Mouse (Mus musculus) CD8-positive naive resting alpha-beta T cell, adult 2 months (primary cell): Measurements from ENCODE around the gene Gm9495.
"Not testable (repeated sequence)": the region's sequence is repeated elsewhere in the genome, so short reads cannot be mapped to it uniquely, and the experiment has no call there.

Experiments used
- DNase-seq, 2 experiments: peaks; one replicate each; pipeline ENCODE4 v3.0.0; 2022; ENCODE audit warnings: low read depth in 2 of 2, low spot score in 2 of 2

Gene Gm9495

DNA sequence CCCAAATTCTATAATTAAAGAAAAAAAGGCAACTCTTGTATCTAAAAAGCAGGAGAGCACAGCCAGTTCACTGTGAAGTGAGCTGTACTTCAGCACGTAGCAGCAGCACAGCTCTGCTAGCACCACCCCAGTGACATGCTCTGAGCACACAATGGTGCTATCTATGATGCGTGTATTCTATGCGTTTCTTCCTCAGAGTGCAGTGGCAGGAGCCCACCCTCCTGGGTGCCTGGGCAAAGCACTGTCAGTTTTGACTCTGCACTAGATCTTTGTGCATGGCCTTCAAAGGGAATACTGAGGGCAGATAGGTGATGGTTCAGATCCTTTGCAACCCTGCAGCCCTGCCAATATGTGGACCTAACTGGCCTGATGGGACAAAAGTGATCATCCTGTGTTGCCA is at the start of gene Gm9495:
Gm9495 (minus strand) TSS at position 101 of the 400 bp plus-strand sequence.
- DNase-seq: not testable (repeated sequence)

GRCm38 (mm10) chr8:69474946-69475345 is 21.6 kb upstream of the Gm9495 start:
- not testable (repeated sequence) for DNase-seq

DNA sequence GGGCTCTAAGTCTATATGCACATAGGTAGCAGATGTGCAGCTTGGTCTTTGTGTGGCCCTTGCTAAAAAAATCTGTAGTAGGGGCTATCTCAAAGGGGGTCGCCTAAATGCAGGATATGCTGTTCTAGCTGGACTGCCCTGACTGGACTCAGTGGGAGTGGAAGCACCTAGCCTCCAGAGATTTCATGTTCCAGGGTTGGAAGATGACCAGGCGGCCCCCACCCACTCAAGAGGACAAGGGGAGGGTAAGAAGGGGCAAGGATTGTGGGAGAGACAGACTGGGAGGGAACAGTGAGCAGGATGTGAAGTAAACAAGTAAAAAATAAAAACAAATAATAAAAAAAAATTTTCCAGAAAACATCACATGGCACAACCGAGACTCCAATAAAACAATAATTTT is 33.3 kb downstream of the Gm9495 start:
- DNase-seq: not testable (repeated sequence)

GRCm38 (mm10) chr8:69414326-69414725 is 39.0 kb downstream of the Gm9495 start:
- no peak for DNase-seq

GRCm38 (mm10) chr8:69404768-69405167 is 48.6 kb downstream of the Gm9495 start:
- no peak for DNase-seq

DNA sequence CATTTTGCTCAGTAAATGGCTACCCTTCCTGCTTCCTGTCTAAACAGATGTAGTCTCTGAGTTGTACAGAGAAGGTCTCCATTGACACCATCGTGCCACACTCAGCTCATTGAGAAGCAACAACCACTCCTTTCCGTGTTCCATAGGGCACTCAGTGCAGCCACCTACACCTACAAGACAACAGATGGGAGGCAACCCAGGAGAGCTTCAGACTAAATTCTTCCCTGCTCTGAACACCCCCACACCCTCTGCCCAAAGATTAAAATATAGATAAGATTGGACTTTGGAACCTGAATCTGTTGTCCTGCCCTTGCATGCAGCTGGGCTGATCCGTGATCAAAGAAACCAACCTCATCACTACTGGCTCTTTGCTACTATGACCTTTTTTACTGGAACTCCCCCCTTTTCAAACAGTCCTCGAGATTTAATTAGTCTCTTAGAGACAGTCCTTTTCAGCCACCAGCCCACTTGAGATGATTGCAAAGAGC is 53.4 kb downstream of the Gm9495 start:
- DNase-seq: no peak

DNA sequence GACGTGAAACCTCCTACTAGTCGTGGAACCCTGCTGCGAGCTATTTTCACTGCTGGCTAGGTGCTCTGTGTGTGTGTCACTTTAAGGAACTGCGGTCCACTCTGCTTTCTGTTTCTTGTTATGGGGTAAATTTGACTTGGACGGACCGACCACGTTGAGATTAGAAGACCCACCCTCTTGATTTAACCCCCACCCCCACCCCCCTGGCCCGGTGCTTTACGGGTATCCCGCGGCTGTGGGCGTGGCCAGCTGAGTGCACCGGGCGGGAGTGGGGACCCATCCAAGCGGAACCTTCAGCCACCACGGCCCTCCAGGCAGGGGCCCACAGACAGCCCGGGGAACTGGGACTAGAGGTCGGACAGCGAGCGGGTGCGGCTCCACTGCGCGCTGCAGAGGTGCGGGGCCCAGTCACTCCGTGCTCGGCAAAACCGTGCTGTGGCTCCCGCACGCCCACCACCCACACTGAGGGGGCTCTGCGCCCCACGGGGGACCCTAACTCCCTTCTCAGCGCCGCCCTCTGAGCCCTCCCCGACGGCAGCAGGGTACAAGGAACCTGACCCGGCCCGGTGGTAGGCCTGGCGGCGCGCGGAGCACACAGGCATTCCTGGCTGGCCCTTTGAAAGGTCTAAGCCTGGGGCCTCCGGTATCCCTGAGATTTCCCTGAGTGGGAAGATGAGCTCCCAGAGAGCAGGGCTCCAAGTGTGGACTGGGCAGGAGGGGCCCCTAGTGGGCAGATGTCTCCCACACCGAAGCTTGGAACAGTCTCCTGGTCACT is 54.0 kb downstream of the Gm9495 start:
- no peak for DNase-seq

DNA sequence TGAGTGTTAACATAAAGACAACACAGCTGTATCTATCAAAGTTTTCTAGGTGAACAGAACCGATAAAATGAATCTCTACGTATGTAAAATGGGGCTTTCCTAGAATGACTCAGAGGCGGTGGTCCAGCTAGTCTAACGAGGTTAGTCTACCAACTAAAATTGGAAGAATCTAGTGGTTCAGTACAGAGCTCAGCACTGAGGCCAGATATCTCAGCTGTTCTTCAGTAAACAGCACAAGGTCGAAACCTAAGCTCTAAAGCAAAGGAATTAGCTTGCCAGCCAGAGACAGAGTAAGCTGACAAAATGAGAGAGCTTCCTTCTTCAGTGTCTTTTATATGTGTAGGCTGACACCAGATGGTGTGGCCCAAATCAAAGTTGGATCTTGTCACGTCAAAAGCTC is 57.2 kb downstream of the Gm9495 start:
- DNase-seq: no peak

GRCm38 (mm10) chr8:69395050-69395789 is 58.1 kb downstream of the Gm9495 start:
- peak; percentile 63 to 75 for DNase-seq

GRCm38 (mm10) chr8:69384361-69384760 is 69.0 kb downstream of the Gm9495 start:
- no peak for DNase-seq
